Mouse (Mus musculus) heart, embryonic 10.5 days (tissue): Measurements from ENCODE around the gene Ctdsp1. TPM values are rescaled to one million over a fixed set of nuclear protein-coding genes. Genes with fewer than 3 reads are reported as not detected.

ENCODE experiments used
- DNase-seq: peaks from one replicate; pipeline ENCODE4 v3.0.0-alpha.2; 2017; ENCODE audit warnings: low spot score
- H3K27ac ChIP-seq: fragments of 300-500 bp; sonication (generic); 2 replicates; pipeline ENCODE4 v1.5.1; 2016; ENCODE audit warnings: mild to moderate bottlenecking
- H3K27me3 ChIP-seq: fragments of 300-500 bp; sonication (generic); 2 replicates; pipeline ENCODE4 v1.6.1; 2016; ENCODE audit warnings: mild to moderate bottlenecking; ENCODE audit not compliant: poor library complexity, insufficient read depth, severe bottlenecking
- H3K36me3 ChIP-seq: fragments of 300-500 bp; sonication (generic); 2 replicates; pipeline ENCODE4 v1.6.1; 2016; ENCODE audit warnings: mild to moderate bottlenecking, moderate library complexity
- H3K4me1 ChIP-seq: fragments of 300-500 bp; sonication (generic); 2 replicates; pipeline ENCODE4 v1.6.1; 2016; ENCODE audit warnings: mild to moderate bottlenecking
- H3K4me3 ChIP-seq: fragments of 300-500 bp; sonication (generic); 2 replicates; pipeline ENCODE4 v1.5.1; 2016; ENCODE audit warnings: mild to moderate bottlenecking, moderate library complexity
- H3K9me3 ChIP-seq: fragments of 300-500 bp; sonication (generic); 2 replicates; pipeline ENCODE4 v1.6.1; 2016; ENCODE audit warnings: mild to moderate bottlenecking, moderate library complexity
- WGBS: fragments of 180-500 bp; shearing (Covaris S2); methylation state at CpG from one replicate; pipeline ENCODE4 v1.1.7; 2016; 5-methylcytosine and 5-hydroxymethylcytosine counted together
- polyA plus RNA-seq: library from polyadenylated mRNA; unstranded; fragments of >200 nt; fragmentation: Nextera tagmentation; extraction: Ambion mirVana; gene quantifications from 2 replicates; pipeline ENCODE4 v1.2.1, GENCODE M21; 2016

Ctdsp1 gene
- 55.9 and 69.2 TPM in 2 replicates for polyA plus RNA-seq

DNA sequence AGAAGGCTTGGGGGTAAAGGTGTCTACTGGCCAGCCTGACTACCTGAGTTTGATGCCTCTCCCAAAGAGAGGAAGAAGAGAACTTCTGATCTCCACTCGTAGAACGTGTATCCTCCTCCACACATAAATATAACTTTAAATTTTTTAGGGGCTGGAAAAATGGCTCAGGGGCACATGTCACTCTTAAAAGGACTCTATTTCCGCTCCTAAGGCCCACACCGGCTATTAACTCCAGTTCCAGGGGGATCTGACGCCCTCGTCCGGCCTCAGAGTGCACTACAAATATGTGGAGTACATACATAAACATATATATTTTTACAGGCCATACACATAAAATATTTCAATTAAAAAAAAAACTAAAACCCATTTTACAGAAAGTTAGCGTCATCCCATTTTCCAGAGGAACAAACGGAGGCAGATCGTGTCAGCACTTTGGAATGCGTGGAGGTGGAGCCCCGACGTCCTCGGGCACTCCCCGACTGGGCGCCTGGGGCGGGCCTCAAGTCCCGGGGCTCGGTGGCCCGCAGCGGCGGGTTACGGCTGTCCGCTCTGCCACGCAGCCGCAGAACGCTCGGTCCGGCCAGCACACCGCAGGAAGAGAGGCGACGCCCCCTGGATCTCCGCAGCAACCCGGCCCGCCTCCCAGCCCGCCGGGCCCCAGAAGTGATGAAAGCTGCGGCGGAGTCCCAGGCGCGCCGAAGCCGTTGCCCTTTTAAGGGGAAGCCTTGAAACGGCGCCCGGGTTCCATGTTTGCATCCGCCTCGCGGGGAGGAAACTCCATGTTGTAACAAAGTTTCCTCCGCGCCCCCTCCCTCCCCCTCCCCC, at the start of gene Ctdsp1:
Gene Ctdsp1, plus strand, starts transcription at position 586 of the 825 bp plus-strand sequence.
- Histone ChIP-seq H3K9me3 (no peaks in the 10 kb centered on the region), H3K36me3 (peaks cover 28% of the 10 kb centered on the region), H3K4me1 (peaks cover 64% of the 10 kb centered on the region), H3K27me3 (no peaks in the 10 kb centered on the region), H3K4me3 (peak within 1 kb of the TSS; percentile 86), H3K27ac (peak within 1 kb of the TSS; percentile 100)
- WGBS = 2% methylated on average over 51 of the region's 51 CpGs
- DNase-seq = peak; percentile 98

DNA sequence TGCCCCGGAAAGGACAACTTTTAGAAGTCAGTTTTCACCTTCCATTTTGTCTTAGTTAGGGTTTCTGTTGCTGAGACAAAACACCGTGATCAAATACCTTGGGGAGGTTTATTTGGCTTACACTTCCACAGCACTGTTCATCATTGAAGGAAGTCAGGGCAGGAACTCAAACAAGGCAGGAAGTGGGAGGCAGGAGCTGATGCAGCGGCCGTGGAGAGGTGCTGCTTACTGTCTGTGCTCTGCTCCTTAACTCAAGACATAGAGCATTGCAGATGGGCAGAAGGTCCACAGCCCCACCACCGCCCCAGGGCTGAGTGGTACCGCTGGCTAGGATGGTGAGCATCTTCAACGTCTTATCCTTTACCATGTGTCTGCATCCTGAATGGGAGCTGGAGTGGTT, 49.4 kb upstream of the Ctdsp1 start:
- Histone ChIP-seq H3K9me3 (no peaks in the 10 kb centered on the region), H3K36me3 (peaks cover 3% of the 10 kb centered on the region), H3K4me1 (peaks cover 40% of the 10 kb centered on the region), H3K4me3 (no peak overlapping the region), H3K27ac (no peak overlapping the region), H3K27me3 (no peaks in the 10 kb centered on the region)
- 75% methylated on average over 7 of the region's 7 CpGs for WGBS
- no peak for DNase-seq

DNA sequence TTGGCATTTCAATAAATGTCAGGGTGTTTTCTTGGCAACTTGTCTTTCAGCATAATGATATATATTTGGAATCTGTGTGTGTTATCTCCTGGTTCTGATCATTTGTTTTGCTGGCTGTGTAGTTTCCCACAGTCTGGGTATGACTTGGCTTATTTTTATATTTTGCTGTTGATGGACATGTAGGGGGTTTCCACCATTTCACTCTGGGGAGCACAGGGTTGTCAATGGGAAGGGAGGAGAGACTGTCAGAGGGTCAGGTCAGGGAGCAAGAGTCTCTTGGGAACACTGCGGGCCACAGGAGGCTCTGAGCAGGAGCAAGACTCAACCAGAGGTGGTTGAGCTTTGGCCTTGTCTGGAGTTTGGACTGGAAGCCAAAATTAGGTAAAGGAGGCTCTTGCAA, 49.0 kb upstream of the Ctdsp1 start:
- peaks cover 3% of the 10 kb centered on the region for H3K36me3 ChIP-seq
- no peaks in the 10 kb centered on the region for H3K9me3 ChIP-seq
- 96% methylated on average over 1 of the region's 1 CpGs for WGBS
- no peak overlapping the region for H3K4me3 ChIP-seq
- no peak overlapping the region for H3K27ac ChIP-seq
- H3K27me3 ChIP-seq = no peaks in the 10 kb centered on the region
- H3K4me1 ChIP-seq = peaks cover 36% of the 10 kb centered on the region
- no peak for DNase-seq

DNA sequence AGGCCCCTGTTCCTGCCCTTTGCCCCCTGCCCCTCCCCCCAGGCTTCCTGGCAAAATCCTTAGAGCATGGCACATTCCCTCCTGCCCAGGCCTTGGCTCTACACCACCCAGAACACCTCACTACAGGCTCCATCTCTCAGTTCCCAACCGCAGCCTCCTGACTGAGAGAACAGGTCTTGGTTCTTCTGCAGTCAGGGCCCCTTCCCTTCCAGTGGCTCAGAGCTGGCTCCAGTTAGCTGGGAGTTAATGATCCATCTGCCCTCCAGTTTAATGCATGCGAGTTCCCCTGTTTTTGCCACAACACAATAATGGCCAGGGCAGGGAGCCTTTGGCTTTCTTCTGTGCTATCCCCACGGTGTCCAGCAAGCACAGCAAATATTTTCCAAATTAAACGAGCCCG, 48.1 kb upstream of the Ctdsp1 start:
- 80% methylated on average over 5 of the region's 5 CpGs for WGBS
- H3K4me1 ChIP-seq = peaks cover 28% of the 10 kb centered on the region
- DNase-seq = no peak
- peak overlapping the region; percentile 22; the same call in 1 of the 2 replicates for H3K27ac ChIP-seq
- no peak overlapping the region for H3K4me3 ChIP-seq
- H3K9me3 ChIP-seq = no peaks in the 10 kb centered on the region
- no peaks in the 10 kb centered on the region for H3K27me3 ChIP-seq
- H3K36me3 ChIP-seq = peaks cover 7% of the 10 kb centered on the region

DNA sequence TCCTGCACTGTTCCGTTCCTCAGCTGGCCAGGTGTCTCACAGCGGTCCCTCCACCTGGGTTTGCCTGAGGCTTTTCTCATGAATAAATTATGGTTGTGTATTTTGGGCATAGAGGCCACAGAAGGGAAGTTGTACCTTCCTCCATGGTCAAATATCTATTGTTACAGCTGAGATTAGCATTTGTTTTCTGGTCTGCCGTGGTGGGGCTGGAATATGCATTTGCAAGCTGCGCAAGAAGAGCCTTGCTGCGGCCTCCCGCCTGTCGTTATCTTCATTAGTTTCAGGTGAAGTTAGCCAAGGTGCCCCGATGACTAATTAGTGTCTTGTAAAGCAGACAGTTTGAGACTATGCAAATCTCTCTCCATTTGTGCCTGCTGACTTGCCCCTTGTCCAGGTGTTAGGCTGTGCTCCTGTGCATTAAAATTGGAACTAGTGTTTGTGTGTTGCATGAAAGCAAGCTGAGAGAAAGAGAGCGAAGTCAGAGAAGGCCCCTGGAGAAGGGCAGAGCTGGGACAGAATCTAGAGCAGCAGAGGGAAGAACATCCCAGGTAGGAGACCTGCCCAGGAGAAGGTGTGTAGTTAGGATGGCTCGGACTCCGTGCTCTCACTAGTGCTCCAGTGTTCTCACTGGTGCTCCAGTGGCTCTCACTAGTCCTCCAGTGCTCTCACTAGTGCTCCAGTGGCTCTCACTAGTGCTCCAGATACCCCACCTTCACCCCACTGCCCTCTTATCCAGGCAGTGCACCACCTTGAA, 47.0 kb upstream of the Ctdsp1 start:
- no peak for DNase-seq
- Histone ChIP-seq H3K27me3 (no peaks in the 10 kb centered on the region), H3K4me3 (no peak overlapping the region), H3K27ac (no peak overlapping the region), H3K9me3 (no peaks in the 10 kb centered on the region), H3K4me1 (peaks cover 23% of the 10 kb centered on the region), H3K36me3 (peaks cover 14% of the 10 kb centered on the region)
- WGBS = 79% methylated on average over 11 of the region's 11 CpGs

DNA sequence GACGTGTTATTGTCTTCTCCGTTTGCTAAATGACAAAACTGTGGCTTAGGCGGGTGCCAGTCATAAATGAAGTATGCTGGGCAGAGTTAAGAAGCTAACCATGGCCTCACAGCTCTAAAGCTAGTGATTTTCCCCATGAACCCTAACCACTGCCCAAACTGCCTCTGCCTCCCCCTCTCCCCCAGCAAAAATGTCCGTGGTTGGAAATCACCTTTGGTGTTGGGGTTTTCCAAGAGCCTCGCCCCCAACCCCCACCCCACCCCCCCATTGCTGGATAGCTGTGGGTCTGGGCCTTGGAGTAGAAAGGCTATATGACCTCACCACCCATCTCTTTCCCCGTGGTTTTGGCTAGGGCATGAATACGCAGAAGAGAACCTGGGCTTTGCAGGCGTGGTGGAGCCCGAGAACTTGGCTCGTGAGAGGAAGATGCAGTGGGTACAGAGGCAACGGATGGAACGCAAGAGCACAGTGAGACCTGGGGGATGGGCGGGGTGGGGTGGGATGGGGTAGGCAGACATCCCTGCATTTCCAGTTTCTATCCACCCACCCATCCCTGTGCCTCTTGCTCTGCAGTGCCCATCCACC, 40.0 kb upstream of the Ctdsp1 start:
- peaks cover 56% of the 10 kb centered on the region for H3K36me3 ChIP-seq
- no peaks in the 10 kb centered on the region for H3K9me3 ChIP-seq
- H3K4me1 ChIP-seq = peaks cover 18% of the 10 kb centered on the region
- DNase-seq = no peak
- H3K27me3 ChIP-seq = no peaks in the 10 kb centered on the region
- WGBS = 90% methylated on average over 13 of the region's 13 CpGs
- H3K27ac ChIP-seq = no peak overlapping the region
- H3K4me3 ChIP-seq = no peak overlapping the region

DNA sequence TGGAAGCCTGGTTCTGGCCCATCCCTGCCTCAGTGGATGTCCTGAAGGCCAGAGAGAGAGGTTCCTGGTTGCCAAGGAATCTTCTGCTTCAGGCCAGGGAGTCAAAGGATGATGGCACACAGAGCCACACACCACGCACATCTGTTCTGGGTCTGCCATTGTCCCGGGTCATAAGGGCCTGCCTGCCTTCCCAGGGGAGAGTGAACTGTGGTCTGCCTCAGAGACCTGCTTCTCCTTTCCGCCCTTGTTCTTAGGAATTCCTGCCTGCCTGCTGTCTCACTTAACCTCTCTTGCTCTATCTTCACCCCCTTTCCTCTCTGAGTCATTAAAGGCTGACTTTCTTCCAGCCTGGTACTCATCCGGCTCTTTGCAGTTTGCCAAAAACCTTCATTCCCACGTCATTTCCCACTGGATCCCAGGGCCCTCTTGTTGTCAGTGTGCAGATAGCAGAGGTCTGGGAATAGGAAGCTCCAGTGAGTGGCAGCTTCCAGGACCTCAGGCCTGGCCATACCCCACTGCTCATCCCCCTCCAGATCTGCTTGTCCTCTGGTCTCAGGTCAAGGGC, 38.7 kb upstream of the Ctdsp1 start:
- WGBS = 58% methylated on average over 5 of the region's 5 CpGs
- Histone ChIP-seq H3K4me3 (no peak overlapping the region), H3K9me3 (no peaks in the 10 kb centered on the region), H3K36me3 (peaks cover 54% of the 10 kb centered on the region), H3K27ac (0 out of 2 replicates have a peak overlapping the region, but pooled peaks have one; percentile 0), H3K27me3 (no peaks in the 10 kb centered on the region), H3K4me1 (peaks cover 18% of the 10 kb centered on the region)
- no peak for DNase-seq

DNA sequence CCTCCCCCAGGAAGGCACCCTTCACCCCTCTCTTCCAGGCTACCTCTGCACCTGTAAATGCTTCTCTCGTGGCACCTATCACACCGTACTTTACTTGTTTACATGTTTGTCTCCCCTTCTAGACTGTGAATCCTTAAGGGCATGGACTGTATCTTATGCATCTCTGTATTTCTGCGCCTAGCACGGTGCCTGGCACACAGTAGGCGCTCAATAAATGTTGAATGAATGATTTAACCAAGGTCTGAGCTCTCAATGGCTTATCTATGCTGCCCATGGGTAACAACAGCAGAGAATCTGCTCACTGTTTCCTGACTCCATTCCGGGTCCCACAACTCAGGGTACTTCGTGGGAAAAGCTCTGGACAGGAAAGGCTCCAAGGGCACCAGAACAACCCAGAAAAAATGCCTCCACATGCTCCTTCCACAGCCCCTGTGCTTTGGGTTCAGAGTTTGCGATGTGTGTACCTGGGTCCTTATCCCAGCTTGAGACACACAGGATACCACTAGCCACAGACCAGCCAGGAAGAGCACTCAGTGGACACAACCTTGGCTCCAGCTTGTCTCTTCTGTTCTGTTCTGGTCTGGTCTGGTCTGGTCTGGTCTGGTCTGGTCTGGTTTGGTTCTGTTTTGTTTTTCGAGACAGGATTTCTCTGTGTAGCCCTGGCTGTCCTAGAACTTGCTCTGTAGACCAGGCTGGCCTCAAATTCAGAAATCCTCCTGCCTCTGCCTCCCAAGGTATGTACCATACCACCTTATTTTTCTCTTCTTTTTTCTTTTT, 37.7 kb upstream of the Ctdsp1 start:
- no peaks in the 10 kb centered on the region for H3K27me3 ChIP-seq
- 84% methylated on average over 9 of the region's 9 CpGs for WGBS
- H3K36me3 ChIP-seq = peaks cover 52% of the 10 kb centered on the region
- H3K9me3 ChIP-seq = no peaks in the 10 kb centered on the region
- H3K4me1 ChIP-seq = peaks cover 18% of the 10 kb centered on the region
- H3K27ac ChIP-seq = 0 out of 2 replicates have a peak overlapping the region, but pooled peaks have one; percentile 0
- DNase-seq = no peak
- H3K4me3 ChIP-seq = no peak overlapping the region

DNA sequence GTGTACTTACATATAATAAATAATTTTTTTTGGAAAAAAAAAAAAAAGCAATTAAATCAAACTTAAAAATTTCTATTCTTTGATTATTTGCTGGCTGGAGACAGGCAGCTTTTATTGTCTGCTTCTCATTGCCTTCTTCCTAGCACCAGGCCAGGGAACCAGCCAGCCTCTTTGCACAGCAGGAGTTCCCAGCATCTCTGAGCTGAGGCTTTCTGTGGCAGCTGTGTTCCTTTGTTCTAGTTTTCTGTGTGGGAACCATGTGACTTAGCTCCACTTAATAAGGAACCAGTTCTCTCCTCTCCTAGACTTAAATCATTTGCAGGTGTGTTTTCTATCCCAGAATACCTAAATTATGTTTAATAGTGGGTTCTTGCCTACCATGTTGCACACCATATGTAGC, 33.8 kb upstream of the Ctdsp1 start:
- H3K4me1 ChIP-seq = peaks cover 13% of the 10 kb centered on the region
- H3K4me3 ChIP-seq = no peak overlapping the region
- H3K36me3 ChIP-seq = peaks cover 16% of the 10 kb centered on the region
- H3K9me3 ChIP-seq = no peaks in the 10 kb centered on the region
- DNase-seq = no peak
- H3K27me3 ChIP-seq = no peaks in the 10 kb centered on the region
- no peak overlapping the region for H3K27ac ChIP-seq

DNA sequence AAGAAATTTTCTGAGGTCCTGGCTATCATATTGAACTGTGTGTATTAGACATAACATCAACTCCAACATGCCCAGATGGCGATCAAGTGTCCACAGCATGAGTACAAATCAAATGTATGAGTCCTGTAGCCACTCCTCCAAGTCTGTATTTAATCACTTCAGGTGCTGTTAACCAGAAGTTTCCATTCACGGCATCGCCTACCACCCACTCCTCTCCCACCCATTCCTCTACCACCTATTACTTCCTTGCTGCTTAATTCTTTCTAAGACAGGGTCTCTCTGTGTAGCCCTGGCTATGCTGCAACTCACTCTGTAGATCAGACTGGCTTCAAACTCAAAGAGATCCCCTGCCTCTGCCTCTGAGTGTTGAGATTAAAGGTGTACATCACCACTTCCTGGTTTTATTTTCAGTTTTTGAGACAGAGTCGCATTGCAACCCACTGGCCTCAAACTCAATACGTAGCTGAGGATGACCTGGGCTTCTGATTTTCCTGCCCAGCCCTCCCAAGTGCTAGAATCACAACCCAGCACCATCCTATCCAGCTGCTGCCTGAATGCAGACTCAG, 31.3 kb upstream of the Ctdsp1 start:
- Histone ChIP-seq H3K4me1 (peaks cover 14% of the 10 kb centered on the region), H3K27me3 (no peaks in the 10 kb centered on the region), H3K36me3 (0 out of 2 replicates have a peak, but pooled peaks cover 2% of the 10 kb centered on the region), H3K4me3 (no peak overlapping the region), H3K27ac (no peak overlapping the region), H3K9me3 (no peaks in the 10 kb centered on the region)
- no peak for DNase-seq
- WGBS = 79% methylated on average over 5 of the region's 5 CpGs

DNA sequence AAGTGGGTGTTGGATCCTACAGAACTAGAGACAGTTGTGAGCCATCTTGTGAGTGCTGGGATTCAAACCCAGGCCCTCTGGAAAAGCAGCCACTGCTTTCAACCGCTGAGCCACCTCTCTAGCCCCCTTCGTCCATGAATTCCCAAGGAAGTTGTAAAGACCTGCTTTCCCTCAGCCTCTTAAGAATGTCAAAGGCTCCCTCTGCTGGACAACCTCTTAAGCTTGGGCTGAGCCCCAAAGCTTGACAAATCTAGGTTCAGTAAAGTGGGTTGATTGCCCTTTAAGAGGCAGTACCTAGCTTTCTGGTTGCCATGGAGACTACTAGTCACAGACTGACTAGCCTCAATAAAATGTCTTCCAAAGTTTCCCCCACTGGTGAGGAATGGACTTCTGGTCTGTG, 29.5 kb upstream of the Ctdsp1 start, which contains the start of gene Catip:
Gene Catip, plus strand, starts transcription at position 297 of the 400 bp plus-strand sequence.
- H3K9me3 ChIP-seq = no peaks in the 10 kb centered on the region
- no peaks in the 10 kb centered on the region for H3K27me3 ChIP-seq
- no peaks in the 10 kb centered on the region for H3K36me3 ChIP-seq
- H3K27ac ChIP-seq = peak within 1 kb of the TSS; percentile 7; the same call in 1 of the 2 replicates
- peaks cover 14% of the 10 kb centered on the region for H3K4me1 ChIP-seq
- no peak for DNase-seq
- WGBS = 7% methylated on average over 2 of the region's 2 CpGs
- 0 out of 2 replicates have a peak within 1 kb of the TSS, but pooled peaks have one; percentile 6 for H3K4me3 ChIP-seq
